Comparison of ENCODE assay signal across 18 mouse cellular contexts in the genomic region with DNA sequence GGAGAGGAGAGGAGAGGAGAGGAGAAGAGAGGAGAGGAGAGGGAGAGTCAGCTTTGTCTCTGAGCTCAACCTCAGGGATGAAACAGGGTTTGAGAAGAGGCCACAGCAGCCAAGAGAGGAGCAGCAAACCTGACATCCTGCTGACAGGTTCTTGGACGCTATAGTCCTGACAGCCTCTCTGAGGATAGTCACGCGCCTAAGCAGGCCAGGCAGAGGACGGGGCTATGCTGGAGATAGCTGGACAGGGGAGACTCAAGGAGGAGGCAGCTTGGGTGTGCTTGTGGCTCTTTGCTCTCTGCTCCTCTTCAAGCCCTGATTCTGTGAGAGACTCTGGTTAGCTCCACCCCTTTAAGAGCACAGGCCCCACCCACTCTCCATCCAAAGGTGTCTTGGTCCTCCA. TPM values are rescaled to one million over a fixed set of nuclear protein-coding genes. Genes with fewer than 3 reads are reported as not detected.
"Had no signal": no experiment of that assay in that cellular context is flagged by ENCODE, and none has a peak within 500 bp of the region (broad histone marks: within the 10 kb centered on the region; RNA-seq: fewer than 3 reads in every experiment).

No protein-coding gene starts in this region.

- H3K9me3 ChIP-seq: limb, embryonic 15.5 days; liver, embryonic 12.5 days; midbrain, embryonic 15.5 days; neural tube, embryonic 12.5 days; stomach, embryonic 15.5 days had no signal

- DNase-seq: kidney, postnatal 25 days; layer of hippocampus, postnatal 36 days; lung, embryonic 14.5 days; lung, postnatal 10 days; retina, postnatal 1 day; right cerebral cortex, postnatal 14 days; thymus, adult 2 months; thymus, postnatal 25 days had no signal

- H3K4me1 ChIP-seq: liver, embryonic 12.5 days; midbrain, embryonic 15.5 days; neural tube, embryonic 12.5 days; stomach, embryonic 15.5 days had no signal

- H3K36me3 ChIP-seq: limb, embryonic 15.5 days; liver, embryonic 12.5 days; midbrain, embryonic 15.5 days; neural tube, embryonic 12.5 days; stomach, embryonic 15.5 days had no signal

- H3K27me3 ChIP-seq: limb, embryonic 15.5 days; midbrain, embryonic 15.5 days; neural tube, embryonic 12.5 days; stomach, embryonic 15.5 days had no signal

- H3K9ac ChIP-seq: limb, embryonic 15.5 days; liver, embryonic 12.5 days; lung, embryonic 14.5 days; midbrain, embryonic 15.5 days; neural tube, embryonic 12.5 days; stomach, embryonic 15.5 days had no signal

- H3K27ac ChIP-seq: limb, embryonic 15.5 days; liver, embryonic 12.5 days; macrophage; midbrain, embryonic 15.5 days; neural tube, embryonic 12.5 days; stomach, embryonic 15.5 days had no signal

- ATAC-seq: liver, embryonic 12.5 days; midbrain, embryonic 15.5 days had no signal

- H3K4me3 ChIP-seq: limb, embryonic 15.5 days; liver, embryonic 12.5 days; megakaryocyte, embryonic 14.5 days; midbrain, embryonic 15.5 days; neural tube, embryonic 12.5 days; stomach, embryonic 15.5 days had no signal

- H3K4me2 ChIP-seq: limb, embryonic 15.5 days; liver, embryonic 12.5 days; lung, embryonic 14.5 days; midbrain, embryonic 11.5 days; midbrain, embryonic 15.5 days; neural tube, embryonic 12.5 days; stomach, embryonic 15.5 days had no signal

RNA-seq across cellular contexts. Expression of gene Acan, which starts 14.9 kb away (rescaled TPM):
- total RNA-seq: monocyte, adult 5-6 weeks; neutrophil, adult 5-6 weeks had no signal
- polyA plus RNA-seq: liver, embryonic 12.5 days; macrophage; midbrain, embryonic 11.5 days had no signal
